Mouse (Mus musculus) gastrocnemius, postnatal 25 days (tissue): ENCODE measurements around the gene Bglap. TPM values are rescaled to one million over a fixed set of nuclear protein-coding genes. Genes with fewer than 3 reads are reported as not detected.
"Not testable (repeated sequence)": the region's sequence is repeated elsewhere in the genome, so short reads cannot be mapped to it uniquely, and the experiment has no call there.

Experiments used
- DNase-seq: peaks from one replicate; pipeline ENCODE4 v3.0.0; 2022
- long read RNA-seq, 2 experiments: library from polyadenylated mRNA; stranded (forward); transcript quantifications; one replicate each; pipeline ENCODE4 v2.0.0; 2021
- total RNA-seq, 2 experiments: library from RNA; stranded (reverse); gene quantifications; 1 replicate in 1 of 2; 2 replicates in 1 of 2; pipeline ENCODE4 v1.2.3; 2021

Bglap gene
- 1 to 10 TPM in 1 of 2 experiments, not detected in 1; 1.9 TPM for total RNA-seq
- long read RNA-seq, experiment 1: 0 reads
- long read RNA-seq, experiment 2, partial matches to known transcripts: 0 of 1 reads
- long read RNA-seq, experiment 2, other reads (novel, unspliced or antisense): 0 of 1 reads

- DNase-seq: no peak
Measured at GRCm38 (mm10) chr3:88384364-88384763, at the start of gene Bglap. Bglap (minus strand) TSS chr3:88384464.

GRCm38 (mm10) chr3:88428639-88429038, 44.4 kb upstream of the Bglap start:
- not testable (repeated sequence) for DNase-seq

GRCm38 (mm10) chr3:88427342-88427905, 43.2 kb upstream of the Bglap start:
- DNase-seq: no peak

DNA sequence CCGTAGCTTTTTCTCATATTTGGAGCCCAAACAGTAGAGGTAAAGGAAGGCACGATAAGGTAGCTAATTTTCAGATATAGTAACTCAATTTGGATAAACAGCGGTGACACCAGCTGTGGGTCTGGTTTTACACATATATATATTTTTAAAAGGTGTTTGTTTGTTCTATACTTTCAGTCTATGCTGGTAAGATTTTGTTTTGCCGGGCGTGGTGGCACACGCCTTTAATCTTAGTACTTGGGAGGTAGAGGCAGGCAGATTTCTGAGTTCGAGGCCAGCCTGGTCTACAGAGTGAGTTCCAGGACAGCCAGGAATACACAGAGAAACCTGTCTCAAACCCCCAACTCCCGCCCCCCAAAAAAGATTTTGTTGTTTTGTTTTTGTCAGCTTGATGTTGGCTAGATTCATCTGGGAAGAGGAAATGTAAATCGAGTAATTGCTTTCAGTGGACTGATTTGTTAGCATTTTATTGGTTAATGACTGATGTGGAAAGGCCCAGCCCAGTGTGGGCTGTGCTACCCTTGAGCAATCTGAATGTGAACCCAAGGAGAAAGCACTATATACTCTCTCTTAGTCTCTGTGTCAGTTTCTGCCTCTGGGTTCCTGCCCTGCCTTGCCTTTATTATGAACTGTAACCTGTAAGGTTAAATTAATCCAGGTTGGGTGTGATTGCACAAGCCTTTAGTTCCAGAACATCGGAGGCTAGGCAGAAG, 41.6 kb upstream of the Bglap start:
- no peak for DNase-seq

DNA sequence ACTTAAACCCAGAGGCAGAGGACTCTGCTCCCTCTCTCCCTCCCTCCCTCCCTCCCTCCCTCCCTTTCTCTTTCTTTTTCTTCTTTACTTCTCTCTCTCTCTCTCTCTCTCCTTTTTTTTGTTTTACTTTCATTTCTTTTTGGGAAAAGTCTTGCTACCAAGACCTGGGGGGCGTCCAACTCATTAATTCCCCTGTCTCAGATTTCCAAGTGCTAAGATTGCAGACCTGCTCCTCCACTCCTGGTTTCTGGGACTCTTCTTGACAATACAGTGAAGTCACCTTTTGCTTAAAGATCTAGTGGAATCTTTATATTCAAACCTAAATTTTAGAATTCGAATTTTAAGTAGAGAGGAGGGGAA, 41.0 kb upstream of the Bglap start:
- no peak for DNase-seq

GRCm38 (mm10) chr3:88424605-88425329, 40.5 kb upstream of the Bglap start, which contains the start of gene Slc25a44:
Slc25a44 (minus strand) TSS chr3:88425139.
- peak; percentile 96 for DNase-seq

GRCm38 (mm10) chr3:88422020-88422720, 37.9 kb upstream of the Bglap start:
- no peak for DNase-seq

DNA sequence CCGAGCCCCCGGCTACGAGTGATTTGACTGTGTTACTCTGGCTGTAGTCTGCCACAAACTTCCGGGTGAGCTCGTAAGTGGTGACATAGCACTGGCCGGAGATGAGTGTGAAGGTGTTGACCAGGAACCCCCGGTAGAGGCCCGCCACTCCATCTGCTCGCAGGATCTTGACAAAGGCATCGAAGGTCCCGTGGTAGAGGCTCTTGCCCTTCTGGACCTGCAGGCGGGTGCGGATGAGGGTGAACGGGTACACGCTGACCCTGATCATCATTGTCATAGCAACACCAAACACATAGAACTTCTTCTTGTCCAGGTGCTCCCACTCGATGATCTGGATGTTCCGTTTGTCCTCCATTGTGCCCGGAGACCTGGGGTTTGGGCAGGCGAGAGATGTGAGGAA, 36.5 kb upstream of the Bglap start:
- DNase-seq: no peak

GRCm38 (mm10) chr3:88418016-88418415, 33.8 kb upstream of the Bglap start:
- no peak for DNase-seq

DNA sequence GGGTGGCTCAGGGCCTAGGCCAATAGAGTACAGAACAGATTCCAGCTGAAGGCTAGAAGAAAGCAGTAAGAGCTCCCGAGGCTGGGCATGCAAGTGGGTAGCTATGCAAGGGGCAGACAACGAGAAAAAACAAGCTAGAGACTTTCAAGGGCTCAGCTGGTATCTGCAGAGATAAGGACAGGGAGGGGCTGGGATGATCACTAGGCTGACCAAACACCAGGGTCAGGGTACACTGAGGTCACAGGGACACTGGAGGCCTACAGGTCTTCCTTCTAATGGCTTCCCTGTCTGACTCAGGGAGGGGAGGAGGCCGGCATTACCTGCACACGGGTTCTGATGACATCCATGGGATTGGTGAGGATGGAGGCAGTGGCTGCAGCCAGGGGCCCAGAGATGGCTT, 31.4 kb upstream of the Bglap start:
- no peak for DNase-seq

GRCm38 (mm10) chr3:88412636-88413035, 28.4 kb upstream of the Bglap start:
- no peak for DNase-seq

GRCm38 (mm10) chr3:88411681-88412080, 27.4 kb upstream of the Bglap start:
- no peak for DNase-seq

- no peak for DNase-seq
Measured at GRCm38 (mm10) chr3:88410645-88411031, 26.4 kb upstream of the Bglap start.

DNA sequence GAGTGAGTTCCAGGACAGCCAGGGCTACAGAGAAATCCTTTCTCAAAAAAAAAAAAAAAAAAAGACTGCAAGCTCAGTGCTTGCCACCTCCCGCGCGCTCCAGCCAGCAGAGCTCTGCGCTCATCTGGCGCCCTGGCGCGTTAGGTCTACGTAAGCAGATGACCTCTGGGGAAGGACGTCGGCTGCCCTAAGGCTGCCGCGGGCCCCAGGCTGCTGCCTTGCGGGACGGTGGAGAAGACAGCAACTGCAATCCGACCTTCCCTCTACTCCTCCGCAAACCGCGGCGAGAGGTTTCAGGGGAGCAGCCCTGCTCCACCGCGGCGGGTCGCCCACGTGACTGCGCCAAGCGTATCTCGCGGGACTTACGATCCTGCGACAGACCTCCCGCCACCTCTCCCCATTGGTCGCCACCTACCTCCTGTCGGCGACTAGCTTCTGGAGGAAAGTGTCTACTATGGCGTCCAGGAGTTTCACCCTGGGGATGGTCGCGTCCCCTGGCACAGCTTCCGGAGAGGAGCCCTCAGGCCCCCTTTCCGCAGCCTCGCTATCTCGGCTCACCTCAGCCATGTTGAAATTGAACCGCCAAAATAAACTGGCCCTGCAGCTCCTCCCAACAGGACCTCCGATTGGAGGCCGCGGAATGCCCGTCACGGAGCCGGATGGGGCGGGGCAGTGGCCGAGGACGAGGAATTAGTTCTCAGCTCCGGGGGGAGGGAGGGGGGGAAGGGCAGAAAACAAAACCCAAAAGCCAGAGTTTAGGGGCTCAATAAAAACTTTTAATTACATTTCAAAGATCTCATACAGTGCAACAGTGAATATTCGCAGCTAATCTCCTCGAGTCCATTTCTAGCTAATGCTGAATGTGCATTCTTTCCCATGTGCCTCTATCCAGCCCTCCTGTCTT, 25.7 kb upstream of the Bglap start, which contains the start of gene Pmf1:
Gene Pmf1, minus strand, starts transcription at position 591 of the 904 bp plus-strand sequence.
- DNase-seq: peak; percentile 93

GRCm38 (mm10) chr3:88408953-88409352, 24.7 kb upstream of the Bglap start:
- DNase-seq: no peak

DNA sequence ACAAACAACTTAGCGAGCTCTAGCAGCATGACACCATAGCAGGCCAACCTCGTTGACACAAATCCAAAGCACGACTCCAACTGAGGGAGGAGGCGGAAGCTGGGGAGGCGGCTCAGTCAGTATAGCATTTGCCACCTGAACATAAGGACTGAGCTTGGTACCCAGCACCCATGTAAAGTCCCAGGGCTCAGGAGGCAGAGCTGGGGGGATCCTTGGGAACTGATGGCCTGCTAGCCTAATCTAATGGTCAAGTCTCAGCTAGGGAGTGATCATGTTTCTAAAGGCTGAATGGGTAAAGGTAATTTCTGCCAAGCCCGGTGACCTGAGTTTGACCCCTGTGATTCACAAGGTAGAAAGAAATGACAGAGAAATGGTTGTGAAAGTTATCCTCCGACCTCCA, 23.3 kb upstream of the Bglap start:
- DNase-seq: no peak

GRCm38 (mm10) chr3:88407090-88407489, 22.8 kb upstream of the Bglap start:
- DNase-seq: peak; percentile 39

GRCm38 (mm10) chr3:88403522-88404230, 19.4 kb upstream of the Bglap start:
- no peak for DNase-seq

DNA sequence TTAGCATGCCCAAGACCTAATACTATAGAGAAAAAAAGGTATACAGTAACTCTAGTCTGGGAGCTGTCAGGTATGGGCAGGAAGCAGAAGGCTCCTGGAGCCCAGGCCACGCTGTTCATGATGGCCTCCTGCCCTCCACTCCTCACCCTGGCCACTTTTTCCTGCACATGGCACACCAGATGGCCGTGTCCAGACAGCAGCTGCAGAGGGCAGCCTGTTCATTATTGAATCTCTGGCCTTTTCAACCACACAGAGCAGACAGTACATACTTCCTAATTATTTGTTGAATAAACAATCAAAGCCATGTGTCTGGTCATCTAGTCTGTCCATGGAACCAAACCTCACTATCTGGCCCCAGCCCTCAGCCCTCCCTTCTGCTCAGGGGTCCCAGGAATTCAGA, 14.4 kb upstream of the Bglap start:
- no peak for DNase-seq

DNA sequence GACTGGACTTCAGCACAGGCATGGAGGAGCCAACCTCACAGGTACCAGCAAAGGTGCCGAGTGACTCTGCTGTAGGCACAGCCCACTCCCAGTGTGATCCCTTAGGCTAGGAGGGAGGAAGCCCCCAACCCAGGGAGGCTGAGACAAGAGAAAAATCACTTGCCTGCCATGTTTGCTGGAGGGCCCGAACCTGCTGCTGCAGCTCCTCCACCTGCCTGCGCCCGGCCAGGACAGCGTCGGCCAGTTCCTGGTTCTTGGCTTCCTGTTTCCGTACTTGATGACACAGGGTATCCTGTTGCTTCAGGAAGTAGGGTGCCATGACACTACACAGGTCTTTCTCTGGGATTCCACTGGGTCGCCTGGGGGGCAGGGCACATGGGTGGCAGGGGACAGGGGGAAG, 11.5 kb upstream of the Bglap start:
- DNase-seq: no peak

DNA sequence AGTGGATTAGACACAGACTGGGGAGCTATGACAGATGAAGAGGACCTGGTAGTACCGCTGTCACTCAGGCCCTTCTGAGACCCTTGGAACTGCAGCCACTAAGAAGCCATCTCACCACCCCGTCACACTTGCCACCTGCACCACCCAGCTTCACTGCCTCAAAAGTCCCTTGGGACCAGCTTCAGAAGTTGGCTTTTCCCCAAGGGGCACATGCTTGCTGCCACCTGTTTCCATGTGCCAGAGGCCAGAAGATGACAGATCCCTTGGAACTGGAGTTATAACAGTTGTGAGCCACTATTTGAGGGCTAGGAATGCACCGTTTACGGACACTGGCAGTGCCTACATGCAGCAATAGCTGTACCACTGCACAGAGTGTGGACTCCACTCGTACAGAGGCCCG, 11.0 kb upstream of the Bglap start:
- no peak for DNase-seq
